Mouse (Mus musculus) heart, adult 2 months (tissue): Measurements from ENCODE around the gene Tbc1d19.

ENCODE experiments used
- CTCF ChIP-seq: fragments of 200-600 bp; IDR thresholded peaks from 2 replicates; pipeline ENCODE4 v1.8.1; 2022; ENCODE audit warnings: antibody characterized with exemption, mild to moderate bottlenecking, moderate library complexity
- POLR2A ChIP-seq: fragments of 200-500 bp; IDR thresholded peaks from 2 replicates; pipeline ENCODE4 v1.6.1; 2011; ENCODE audit warnings: mild to moderate bottlenecking, low read depth, low read length, control low read depth; ENCODE audit not compliant: insufficient read depth

GRCm38 (mm10) chr5:53865991-53866390, 56.6 kb downstream of the Tbc1d19 start:
- TF ChIP-seq POLR2A = no peak
- TF ChIP-seq CTCF = no peak
